Mouse (Mus musculus): ENCODE data around the gene Paqr7.
"Not testable (repeated sequence)": the region's sequence is repeated elsewhere in the genome, so short reads cannot be mapped to it uniquely, and the experiment has no call there.

Gene Paqr7

DNA sequence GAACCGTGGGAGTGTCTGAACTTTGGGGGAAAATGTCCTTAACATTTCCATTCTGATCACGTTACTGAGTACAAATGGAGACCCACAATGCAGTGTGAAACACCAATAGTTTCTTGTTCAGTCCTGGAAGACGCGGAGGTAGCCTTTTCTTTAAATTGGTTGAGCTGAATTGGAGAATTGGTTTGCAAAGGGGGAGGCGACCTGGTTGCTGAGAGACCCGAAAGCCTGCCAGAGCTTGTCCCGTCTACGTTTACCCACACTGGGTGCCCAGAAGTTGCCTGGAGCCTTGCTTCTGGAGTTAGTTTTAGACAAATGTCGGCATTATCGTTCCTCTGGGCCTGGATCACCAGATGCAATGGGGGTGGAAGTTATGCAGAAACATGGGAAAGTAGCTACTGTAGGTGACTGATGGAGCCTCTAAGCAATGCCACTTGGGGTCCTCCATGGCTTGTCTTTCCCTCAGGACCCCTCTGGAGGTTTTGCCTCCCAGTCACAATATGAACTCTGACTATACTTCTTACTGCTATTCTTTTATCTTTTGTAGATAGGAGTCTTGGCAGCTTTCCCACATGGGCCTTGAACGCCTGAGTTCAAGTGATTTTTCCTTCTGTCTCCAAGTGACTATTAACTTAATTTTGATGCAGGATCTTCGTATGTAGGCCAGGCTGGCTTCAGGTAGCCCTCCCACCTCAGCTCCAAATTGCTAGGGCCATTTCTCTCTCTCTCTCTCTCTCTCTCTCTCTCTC lies 1.7 kb downstream of the Paqr7 start:
- ATAC-seq (ENCODE audit: insufficient number of reproducible peaks, low FRiP score, low TSS enrichment), result no peak

DNA sequence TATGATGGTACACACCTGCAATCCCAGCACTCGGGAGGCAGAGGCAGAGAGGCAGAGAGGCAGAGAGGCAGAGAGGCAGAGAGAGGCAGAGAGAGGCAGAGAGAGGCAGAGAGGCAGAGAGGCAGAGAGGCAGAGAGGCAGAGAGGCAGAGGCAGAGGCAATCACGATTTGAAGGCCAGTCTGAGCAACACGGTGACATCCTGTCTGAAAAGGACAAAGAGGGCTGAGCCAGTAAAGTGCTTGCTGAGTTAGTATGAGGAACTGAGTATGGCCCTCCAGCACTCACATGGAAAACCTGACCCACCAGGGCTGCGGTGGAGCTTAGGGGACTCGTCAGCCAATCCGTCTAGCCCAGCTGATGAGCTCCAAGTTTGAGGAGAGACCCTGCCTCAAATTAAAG lies 2.5 kb downstream of the Paqr7 start:
- not testable (repeated sequence) for ATAC-seq (ENCODE audit: insufficient number of reproducible peaks, low FRiP score, low TSS enrichment)

DNA sequence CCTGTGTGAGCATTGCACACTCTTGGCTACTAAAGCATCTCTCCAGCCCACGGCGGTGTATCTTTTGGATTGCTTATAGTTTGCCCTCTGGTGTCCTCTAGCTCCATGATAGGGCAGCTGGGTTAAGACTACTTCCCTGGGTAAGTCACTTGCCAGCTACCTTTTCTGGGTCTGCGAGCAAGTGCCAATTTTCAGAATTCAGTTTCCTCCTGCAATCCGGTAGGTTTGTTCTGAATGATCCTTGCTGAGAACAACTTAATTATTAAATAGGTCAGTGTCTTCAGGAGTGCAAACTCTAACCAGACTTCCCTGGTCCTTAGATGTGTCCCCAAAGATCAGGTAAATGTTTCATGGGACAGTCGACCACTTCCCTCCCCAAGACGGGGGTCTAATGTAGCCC lies 4.6 kb downstream of the Paqr7 start:
- ATAC-seq (ENCODE audit: insufficient number of reproducible peaks, low FRiP score, low TSS enrichment), result no peak

DNA sequence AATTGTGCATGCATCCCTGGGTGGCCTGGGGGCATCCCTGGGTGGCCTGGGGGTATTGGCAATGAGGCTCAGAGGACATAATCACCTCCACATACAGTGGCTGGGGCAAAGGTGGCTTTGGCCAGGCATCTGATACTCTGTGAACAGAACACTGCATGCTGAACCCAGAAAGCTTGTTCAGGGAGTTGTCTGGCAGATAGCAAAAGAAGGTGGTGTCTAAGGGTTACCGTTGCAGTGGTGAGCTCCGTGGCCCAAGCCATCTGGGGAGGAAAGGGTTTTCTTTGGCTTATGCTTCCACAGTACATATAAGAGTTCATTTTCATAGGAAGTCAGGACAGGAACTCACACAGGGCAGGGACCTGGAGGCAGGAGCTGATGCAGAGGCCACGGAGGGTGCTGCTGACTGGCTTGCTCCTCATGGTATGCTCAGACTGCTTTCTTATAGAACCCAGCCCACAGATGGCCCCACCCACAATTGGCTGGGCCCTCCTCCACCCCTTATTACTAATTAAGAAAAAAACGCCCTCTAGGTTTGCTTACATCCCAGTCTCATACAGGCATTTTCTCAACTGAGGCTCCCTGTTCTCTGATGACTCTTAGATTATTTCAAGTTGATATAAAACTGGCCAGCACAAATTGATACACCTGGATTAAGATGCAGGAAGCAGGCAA lies 7.3 kb downstream of the Paqr7 start:
- ATAC-seq (ENCODE audit: insufficient number of reproducible peaks, low FRiP score, low TSS enrichment), result no peak

DNA sequence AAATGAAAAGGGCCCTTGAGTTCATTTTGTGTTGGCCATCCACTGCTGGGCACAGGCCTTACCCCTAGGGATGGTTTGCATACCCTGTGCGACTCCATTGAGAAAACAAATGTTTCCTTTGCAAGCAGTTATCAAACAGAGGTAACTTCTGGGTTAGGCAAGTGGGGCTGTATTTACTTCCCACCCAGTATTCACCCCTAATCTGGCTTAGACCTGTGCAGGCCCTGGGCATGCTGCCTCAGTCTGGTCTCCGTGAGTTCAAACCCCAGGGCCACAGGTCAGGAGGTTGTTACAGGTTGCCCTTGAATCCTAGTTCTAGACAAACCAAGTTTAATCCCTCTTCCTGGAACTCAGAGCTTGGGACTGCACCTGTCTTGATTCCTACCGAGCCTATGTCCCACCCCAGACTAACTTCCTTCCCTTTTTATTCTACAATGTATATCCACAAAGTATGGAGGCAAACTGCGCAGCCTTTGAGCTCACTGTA lies 8.8 kb downstream of the Paqr7 start:
- ATAC-seq (ENCODE audit: insufficient number of reproducible peaks, low FRiP score, low TSS enrichment), result no peak

DNA sequence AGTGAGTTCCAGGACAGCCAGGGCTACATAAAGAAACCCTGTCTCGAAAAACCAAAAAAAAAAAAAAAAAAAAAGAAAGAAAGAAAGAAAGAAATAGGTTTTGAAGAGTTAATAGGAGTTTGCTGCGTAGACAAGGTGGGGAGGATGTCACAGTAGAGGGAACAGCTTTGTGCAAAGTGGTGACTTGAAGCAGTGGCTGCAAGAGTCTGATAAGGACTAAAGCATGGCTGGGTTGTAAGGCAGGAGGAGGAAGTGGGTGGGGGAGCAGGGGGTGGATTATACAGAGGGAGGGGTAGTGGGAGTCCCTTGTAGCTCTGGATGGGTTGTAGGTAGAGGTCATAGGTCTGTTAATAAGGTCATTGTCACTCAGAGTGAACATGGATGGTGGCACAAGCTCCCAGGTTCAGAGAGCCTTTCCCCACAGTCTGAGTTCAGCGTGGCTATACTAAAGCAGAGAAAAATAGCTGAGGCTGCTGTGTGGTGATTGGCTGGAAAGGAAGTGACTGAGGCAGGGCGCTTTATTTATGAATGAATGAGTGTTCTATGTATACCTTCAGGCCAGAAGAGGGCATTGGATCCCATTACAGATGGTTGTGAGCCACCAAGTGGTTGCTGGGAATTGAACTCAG lies 9.6 kb downstream of the Paqr7 start:
- no peak for ATAC-seq (ENCODE audit: insufficient number of reproducible peaks, low FRiP score, low TSS enrichment)

DNA sequence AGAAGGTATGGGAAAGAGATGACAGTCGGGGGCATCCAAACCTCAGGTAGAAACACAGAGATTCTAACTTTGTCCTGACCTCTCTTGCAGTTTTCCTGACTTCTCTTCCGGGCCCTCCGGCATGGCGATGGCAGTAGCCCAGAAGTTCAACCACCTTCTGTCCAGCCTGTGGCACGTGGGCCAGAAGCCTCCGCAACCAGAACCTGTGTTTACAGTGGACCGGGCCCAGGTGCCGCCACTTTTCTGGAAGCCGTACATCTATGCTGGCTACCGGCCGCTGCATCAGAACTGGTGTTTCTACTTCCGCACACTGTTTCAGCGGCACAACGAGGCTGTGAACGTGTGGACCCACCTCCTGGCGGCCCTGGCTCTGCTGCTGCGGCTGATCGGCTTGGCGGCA lies 10.2 kb downstream of the Paqr7 start:
- ATAC-seq (ENCODE audit: insufficient number of reproducible peaks, low FRiP score, low TSS enrichment), result no peak

DNA sequence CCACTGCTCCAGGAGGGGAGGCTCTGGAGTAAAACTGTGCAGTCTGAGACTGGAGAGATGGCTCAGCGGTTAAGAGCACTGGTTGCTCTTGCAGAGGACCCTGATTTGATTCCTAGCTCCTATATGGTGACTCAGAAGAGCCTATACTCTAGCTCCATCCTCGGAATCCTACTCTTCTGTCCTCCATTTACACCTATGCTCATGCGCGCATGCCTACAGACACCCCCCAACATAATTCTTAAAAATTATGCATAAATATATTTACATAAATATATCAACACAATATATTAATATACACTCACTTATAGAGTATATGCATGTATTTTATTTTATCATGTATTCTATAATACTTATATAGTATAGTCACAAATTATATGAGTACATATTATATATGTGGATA lies 13.9 kb downstream of the Paqr7 start:
- no peak for ATAC-seq (ENCODE audit: insufficient number of reproducible peaks, low FRiP score, low TSS enrichment)

DNA sequence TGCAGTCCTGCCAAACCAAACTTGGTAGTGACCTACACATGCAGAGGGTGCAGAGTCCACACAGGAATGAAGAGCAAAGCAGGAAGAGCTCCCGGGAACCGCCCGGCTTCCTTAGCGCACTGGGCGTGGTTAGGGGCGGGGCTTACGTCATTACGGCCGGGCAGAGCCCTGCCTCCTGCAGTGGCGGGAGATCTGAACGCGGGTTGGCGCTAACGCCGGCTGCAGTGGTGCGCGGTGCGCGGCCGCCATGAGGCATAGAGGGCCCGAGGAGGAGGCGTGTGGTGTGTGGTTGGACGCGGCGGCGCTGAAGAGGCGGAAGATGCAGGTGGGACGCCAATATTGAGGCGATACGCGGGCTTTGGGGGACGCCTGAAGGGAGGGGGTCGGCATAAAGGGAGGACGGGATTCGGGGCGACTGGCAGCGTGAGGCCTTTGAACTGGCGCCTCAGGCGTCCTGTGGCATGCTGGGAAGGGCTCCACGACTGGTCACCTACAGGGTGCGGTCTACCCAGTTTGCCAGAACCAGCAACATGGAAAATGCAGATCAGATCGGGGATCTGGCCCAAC lies 14.4 kb downstream of the Paqr7 start, which contains the start of gene Aunip:
Gene Aunip, plus strand, starts transcription at position 155 of the 567 bp plus-strand sequence.
- ATAC-seq (ENCODE audit: insufficient number of reproducible peaks, low FRiP score, low TSS enrichment), result peak; percentile 77

DNA sequence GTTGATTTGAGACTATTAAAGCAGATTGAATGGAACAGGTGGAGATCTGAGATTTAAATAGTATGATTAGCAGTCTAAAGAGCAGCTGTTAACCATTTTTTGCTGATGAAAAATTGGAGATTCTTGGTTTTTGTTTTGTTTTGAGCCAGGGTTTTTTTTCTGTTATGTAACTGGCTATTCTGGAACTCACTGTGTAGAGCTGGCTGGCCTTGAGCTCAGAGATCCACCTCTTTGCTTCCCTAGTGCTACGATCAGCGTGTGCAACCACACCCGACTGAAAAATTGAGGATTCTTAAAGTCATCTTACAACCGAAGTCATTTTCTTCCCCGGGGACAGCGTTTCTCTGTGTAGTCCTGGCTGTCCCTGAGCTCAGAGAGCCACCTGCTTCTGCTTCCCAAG lies 15.2 kb downstream of the Paqr7 start:
- no peak for ATAC-seq (ENCODE audit: insufficient number of reproducible peaks, low FRiP score, low TSS enrichment)

DNA sequence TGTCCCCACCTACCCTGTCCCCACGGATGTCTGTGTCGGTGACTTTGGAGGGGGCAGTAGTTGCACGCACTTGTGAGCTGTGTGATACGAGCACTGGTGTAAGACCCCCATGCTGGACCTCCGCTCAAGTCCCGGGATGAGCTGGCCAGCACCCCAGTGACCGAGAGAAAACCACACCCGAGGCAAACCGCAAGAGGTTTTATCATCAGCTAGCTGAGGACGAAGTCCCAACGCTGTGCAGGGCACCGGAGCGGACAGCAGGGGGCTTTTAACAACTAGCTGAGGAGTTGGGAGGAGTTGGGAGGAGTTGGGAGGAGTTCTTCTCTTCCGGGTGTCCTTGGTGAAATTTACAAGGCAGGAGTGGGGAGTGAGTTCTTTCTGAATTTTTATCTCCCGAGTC lies 16.3 kb downstream of the Paqr7 start:
- no peak for ATAC-seq (ENCODE audit: insufficient number of reproducible peaks, low FRiP score, low TSS enrichment)

DNA sequence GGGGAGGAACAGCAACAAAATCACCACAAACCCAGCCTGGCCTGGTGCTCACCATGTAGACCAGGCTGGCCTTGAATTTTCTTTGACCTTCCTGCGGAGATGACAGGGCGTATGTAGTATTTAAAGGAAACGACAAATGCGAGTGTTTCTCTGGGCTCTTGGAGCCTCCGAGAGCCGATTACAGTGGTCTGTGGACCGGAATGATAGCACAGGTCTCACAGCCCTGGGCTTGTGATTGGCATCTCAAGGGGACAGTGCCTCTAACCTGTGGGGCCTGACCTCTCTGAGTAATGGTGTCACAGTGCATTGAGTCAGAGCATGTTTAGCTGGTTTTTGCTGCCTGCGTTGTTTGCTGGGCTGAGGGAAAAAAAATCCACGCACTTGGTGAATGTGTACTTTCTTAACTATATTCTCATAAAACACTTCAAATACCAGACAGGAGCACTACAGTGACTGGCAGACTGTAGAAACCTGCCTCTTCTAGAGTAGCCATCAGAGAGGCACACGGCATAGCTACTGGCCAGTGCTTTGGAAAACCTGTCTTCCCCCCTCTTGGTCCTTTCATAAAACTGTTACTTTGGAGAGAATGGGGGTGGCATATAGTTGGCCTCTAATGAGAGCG lies 17.9 kb downstream of the Paqr7 start:
- no peak for ATAC-seq (ENCODE audit: insufficient number of reproducible peaks, low FRiP score, low TSS enrichment)

DNA sequence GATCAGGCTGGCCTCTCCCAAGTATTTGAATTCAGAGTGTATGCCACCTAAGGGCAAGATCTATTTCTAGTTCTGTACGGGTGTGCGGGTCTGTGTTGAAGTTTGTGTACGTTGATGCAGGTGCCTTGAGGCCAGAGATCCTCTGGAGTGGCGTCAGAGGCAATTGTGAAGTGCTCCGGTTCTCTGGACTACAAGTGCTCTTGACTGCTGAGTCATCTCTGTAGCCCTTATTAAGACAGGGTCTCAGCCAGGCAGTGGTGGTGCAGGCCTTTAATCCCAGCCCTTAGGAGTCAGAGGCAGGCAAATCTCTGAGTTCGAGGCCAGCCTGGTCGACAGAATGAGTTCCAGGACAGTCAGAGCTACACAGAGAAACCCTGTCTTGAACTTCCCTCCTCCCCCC lies 19.1 kb downstream of the Paqr7 start:
- ATAC-seq (ENCODE audit: insufficient number of reproducible peaks, low FRiP score, low TSS enrichment), result no peak

DNA sequence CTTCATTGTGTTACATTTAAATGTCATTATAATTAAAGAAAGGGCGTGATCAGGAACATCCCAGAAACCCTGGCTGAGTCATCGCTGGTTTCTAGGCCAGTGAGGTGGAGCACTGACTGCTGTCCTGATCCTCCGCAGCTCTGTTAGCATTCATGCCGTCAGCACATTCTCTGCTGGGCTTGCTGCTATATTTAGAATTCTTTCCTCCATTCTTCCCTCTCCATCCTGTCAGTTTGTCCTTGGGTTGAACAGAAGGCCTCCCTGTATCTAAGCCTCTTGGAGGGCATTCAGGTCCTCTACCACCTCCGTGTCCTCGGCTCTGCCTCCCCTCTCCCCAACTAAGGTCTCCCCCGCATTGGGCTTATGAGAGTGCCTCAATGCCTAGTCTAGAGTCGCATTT lies 20.5 kb downstream of the Paqr7 start:
- ATAC-seq (ENCODE audit: insufficient number of reproducible peaks, low FRiP score, low TSS enrichment), result no peak; the same call in 1 of the 2 replicates

DNA sequence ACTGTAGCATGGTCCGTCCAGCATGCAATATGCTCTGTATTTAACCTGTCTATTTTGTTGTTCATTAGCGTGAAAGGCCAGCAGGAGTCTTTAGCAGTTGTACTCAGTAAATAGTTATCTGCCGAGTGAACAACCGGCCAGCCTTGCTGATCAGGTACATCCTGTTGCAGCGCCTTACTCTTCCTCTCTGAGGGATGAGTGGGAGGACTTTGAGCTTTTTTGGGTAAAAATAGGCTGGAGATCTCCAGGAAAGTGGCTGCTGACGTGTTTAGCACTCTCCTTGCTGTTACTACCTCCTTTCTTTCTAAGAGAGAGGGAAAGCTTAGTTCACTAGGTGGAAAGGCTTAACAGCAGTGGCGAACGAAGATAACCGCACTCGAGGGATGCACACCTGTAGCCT lies 21.2 kb downstream of the Paqr7 start:
- ATAC-seq (ENCODE audit: insufficient number of reproducible peaks, low FRiP score, low TSS enrichment), result no peak

DNA sequence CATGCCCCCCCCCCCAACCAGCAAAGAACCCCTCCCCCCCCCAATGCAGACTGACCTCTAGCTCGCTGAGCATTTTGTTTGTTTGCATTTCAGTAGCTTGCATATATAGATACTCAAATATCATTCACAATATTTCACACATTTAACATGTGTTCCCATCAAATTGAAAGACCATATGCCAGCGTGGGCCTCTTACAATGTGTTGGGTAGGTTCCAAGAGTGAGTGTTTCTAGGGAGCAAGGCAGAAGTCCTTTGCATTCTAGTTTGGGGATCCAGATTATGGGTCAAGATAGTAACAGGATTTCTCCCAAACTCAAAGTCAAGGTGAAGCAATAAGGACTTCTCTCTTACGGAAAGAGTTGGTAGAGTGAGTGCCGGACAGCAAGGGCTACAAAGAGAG lies 22.0 kb downstream of the Paqr7 start:
- ATAC-seq (ENCODE audit: insufficient number of reproducible peaks, low FRiP score, low TSS enrichment), result no peak

DNA sequence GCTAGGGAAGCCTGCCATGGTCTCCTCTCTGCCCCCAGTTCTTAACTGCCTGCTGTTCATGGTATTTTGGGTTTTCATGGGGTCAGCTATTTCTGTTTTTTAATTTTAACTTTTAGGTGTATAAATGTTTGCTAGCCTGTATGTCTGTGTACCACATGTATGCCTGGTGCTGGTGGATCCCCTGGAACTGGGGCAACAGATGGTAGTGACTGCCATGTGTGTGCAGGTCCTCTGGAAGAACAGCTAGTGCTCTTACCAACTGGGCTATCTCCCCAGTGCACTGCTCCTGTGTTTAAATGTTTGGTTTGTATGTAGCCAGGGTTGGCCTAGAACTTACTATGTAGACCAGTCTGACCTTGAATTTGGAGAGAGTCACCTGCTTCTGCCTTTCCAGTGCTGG lies 22.8 kb downstream of the Paqr7 start:
- ATAC-seq (ENCODE audit: insufficient number of reproducible peaks, low FRiP score, low TSS enrichment), result no peak

DNA sequence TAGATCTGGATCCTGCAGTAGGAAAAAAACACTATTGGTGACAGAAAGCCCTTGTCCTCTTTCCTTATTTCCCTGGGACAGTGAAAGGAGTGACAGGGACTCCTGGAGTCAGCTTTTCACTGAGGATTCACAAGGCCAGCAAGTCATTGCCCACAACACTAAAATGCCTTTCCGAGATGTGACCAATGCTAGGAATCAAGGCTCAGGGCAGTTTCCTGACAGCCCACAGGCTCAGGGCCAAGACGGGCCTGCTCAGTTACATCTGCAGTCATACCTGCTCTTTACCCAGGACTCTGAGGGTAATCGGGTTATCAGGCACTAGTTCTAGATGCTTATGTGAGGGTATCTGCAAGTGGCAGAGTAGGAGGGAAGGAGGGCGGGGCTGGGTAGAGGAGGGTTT lies 26.9 kb downstream of the Paqr7 start:
- ATAC-seq (ENCODE audit: insufficient number of reproducible peaks, low FRiP score, low TSS enrichment), result no peak

DNA sequence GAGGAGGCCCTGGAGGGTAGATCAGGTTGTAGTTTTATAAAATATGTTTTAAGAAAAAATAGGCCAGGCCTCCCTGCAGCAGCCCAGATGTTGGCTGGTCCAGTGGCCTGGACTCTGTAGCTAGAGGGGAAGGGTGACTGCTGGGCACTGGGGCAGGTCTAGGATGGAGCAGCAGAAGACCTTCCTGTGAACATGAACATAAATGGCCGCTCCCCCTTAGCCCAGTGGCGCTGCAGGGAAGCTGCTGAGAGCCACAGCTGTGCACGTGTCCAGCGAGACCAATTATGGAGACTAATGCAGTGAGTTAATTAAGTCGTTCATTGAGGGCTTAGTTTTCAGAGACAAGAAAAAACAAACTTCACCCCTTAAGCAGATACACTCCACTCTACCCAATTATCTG lies 29.3 kb downstream of the Paqr7 start:
- no peak for ATAC-seq (ENCODE audit: insufficient number of reproducible peaks, low FRiP score, low TSS enrichment)

DNA sequence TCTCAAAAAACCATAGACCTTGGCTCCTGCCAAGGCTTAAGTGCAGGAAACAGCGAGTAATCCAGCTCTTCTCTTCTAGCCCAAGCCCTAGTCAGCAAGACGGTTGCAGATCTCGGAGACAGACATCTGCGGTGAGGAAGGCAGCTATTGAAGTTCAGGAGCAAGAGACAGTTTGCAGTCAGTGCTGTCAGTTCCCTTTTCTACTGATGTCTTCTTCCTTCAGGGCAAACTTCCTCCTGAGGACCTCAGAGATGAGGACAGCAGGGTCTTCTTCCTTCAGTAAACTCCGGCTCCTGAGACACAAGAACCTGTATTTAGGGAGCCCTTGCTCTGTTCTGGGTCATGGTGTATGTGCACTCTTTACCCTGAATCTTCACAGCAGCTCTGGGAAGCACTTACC lies 29.7 kb downstream of the Paqr7 start:
- ATAC-seq (ENCODE audit: insufficient number of reproducible peaks, low FRiP score, low TSS enrichment), result no peak

DNA sequence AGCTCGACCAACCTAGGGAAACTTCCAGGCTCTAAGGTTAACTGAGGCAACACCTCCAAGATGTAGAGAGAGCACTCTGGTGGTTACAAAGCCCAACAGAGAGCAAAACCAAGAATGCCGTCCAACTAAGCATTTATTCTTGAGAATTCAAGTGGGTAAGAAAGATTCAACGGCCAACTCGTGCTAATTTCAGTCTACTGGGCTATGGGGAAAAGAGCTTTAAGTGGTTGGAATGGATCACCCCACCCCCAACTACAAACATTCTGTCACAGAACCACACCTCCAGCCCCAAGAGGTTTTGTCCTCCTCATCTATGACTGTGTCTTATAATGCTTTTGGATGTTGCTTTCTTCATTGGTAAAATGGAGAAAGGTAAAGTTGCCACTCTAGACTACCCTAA lies 36.4 kb downstream of the Paqr7 start:
- no peak for ATAC-seq (ENCODE audit: insufficient number of reproducible peaks, low FRiP score, low TSS enrichment)
